Mouse (Mus musculus) olfactory bulb, adult 2 months (tissue): Measurements from ENCODE around the gene Srsf6.

Experiments used
- CTCF ChIP-seq: fragments of 200-500 bp; IDR thresholded peaks from 2 replicates; pipeline ENCODE4 v1.5.1; 2012; ENCODE audit warnings: low read depth, mild to moderate bottlenecking, low read length, moderate library complexity; ENCODE audit not compliant: insufficient read depth
- POLR2A ChIP-seq: fragments of 200-500 bp; IDR thresholded peaks from 2 replicates; pipeline ENCODE4 v1.6.1; 2012; ENCODE audit warnings: mild to moderate bottlenecking, low read depth, low read length, moderate library complexity; ENCODE audit not compliant: insufficient read depth

DNA sequence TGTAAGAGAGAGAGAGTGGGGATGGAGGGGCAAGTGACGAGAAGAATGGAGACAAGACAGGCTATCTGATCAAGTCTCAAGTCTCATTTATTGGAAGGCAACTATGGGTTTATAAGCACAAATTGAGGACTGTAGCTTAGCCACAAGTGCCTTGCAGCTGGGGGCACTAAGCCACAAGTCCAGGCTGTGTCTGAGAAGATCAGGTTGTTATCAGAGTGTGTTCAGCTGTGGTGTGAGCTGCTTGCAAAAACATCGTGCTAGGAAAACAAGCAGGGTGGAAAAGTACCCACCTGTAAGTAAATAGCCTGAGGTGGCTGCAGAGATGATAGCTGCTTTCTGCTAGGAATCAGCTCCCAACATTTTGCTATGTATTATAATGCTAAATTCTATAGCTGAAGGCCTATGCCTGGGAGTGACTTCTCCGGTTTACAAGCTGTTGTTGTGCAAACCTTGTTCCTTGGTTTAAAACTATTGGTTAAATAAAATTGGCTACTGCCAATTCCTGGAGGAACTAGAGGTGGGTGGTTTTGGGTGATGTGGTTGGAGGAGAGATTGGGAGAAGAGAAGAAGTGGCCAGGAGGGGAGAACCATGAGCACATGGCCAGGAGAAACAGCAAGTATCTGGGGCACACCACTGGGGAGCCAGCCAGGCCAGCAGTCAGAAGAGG, 3.3 kb upstream of the Srsf6 start:
- no peak for TF ChIP-seq POLR2A
- TF ChIP-seq CTCF, result no peak
